Mouse (Mus musculus): ENCODE measurements around the gene Tnni3k. TPM values are rescaled to one million over a fixed set of nuclear protein-coding genes. Genes with fewer than 3 reads are reported as not detected.

Tnni3k gene
- polyA plus RNA-seq (2014; fragmentation: Nextera tagmentation; extraction: Ambion mirVana): not detected in 2 replicates

DNA sequence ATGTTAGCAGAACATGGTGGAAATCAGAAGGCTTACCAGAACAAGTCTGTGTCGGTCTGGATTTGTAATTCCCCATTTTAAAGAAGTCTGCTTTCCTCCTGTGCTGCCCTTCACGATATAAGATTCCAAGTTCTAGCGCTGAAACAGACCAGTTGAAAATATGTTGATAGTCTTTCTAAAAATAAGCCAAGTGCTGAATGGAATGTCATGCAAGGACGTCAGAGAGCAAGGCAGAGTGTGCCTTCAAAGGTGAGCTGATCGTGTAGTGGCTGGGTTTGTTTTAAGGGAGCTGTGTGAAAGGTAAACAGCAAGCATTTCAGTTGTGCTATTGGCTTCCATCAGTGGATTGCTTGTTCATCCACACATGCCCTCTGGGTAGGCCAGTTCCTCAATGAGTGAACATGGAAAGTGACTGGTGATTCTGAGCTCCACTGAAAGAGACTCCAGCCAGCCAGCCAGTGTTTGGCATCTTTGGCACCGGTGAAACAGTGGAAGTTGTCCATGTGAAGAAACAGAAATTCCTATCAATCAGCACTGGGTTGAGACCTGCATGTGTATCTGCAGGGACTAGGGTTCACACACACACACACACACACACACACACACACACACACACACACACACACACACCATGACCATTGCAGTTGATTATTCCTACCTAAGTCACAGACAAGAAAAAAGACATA, at the start of gene Tnni3k:
Gene Tnni3k, minus strand, starts transcription at position 177 of the 686 bp plus-strand sequence.
- no peak for DNase-seq (ENCODE audit: low spot score)
- Histone ChIP-seq H3K4me3 (ENCODE audit: low read depth, low read length) (no peak within 1 kb of the TSS), H3K36me3 (ENCODE audit: control insufficient read depth, insufficient read depth, low read length) (no peaks in the 10 kb centered on the region), H3K4me1 (replicated peaks; ENCODE audit: control insufficient read depth, insufficient read depth, low read length) (no peaks in the 10 kb centered on the region), H3K9ac (ENCODE audit: low read length) (no peak within 1 kb of the TSS), H3K4me2 (ENCODE audit: low read depth, low read length, severe bottlenecking) (no peak within 1 kb of the TSS), H3K27me3 (ENCODE audit: control insufficient read depth, insufficient read depth, low read length) (no peaks in the 10 kb centered on the region), H3K9me3 (ENCODE audit: control insufficient read depth, low read length) (no peaks in the 10 kb centered on the region), H3K27ac (ENCODE audit: low read depth, low read length) (no peak within 1 kb of the TSS)
- no peak for ATAC-seq (replicated peaks; ENCODE audit: low FRiP score)
- 81% methylated on average over 6 of the region's 6 CpGs for whole genome bisulfite sequencing

- WGBS: 85% methylated on average over 1 of the region's 1 CpGs
- Histone ChIP-seq H3K9ac (ENCODE audit: low read length) (no peak overlapping the region), H3K9me3 (ENCODE audit: control insufficient read depth, low read length) (no peaks in the 10 kb centered on the region), H3K27me3 (ENCODE audit: control insufficient read depth, insufficient read depth, low read length) (no peaks in the 10 kb centered on the region), H3K4me2 (ENCODE audit: low read depth, low read length, severe bottlenecking) (no peak overlapping the region), H3K4me1 (replicated peaks; ENCODE audit: control insufficient read depth, insufficient read depth, low read length) (no peaks in the 10 kb centered on the region), H3K4me3 (ENCODE audit: low read depth, low read length) (no peak overlapping the region), H3K36me3 (ENCODE audit: control insufficient read depth, insufficient read depth, low read length) (no peaks in the 10 kb centered on the region), H3K27ac (ENCODE audit: low read depth, low read length) (no peak overlapping the region)
- ATAC-seq (replicated peaks; ENCODE audit: low FRiP score) (no peak), DNase-seq (ENCODE audit: low spot score) (no peak)
Measured at GRCm38 (mm10) chr3:155099266-155099665, 44.1 kb upstream of the Tnni3k start.

DNA sequence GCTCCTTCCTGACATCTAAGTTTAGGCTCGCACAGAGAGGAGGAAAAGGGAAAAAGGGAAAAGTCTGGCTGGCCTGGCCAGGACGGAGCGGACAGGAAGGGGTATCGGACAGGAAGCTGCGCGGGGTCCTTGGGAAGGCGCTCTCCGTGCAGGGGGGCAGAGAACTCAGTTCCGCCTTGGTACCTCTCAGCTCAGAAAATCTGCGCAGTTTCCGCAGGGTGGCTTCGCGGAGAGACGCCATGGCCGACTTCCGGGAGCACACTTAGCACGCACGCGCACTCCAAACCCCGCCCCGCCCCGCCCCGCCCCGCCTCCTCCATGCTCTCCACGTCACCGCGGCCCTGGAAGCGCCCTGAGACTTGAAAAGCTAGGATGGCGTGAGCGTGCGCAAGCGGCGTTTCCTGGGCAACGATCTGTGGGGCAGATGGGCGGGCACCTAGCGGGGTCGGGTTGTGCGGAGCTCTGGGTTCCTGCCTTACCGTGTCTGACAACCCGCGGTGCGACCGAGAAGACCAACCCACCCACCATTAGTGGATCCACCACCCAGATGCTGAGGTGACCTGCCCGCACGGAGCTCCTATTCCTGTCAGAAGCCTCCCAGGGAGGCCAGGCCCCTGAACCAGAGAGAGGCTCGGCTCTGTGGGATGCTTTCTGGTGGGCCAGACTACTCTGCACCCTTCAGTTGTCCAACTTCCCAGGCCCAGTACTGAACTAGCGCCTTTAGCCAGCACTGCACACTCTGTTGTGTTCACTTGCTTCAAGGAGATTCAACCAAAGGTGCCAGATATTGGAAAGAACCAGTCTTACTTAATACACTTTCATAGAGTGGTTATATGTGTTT, 38.1 kb upstream of the Tnni3k start, which contains the start of the genes Fpgt and Lrriq3:
Gene Fpgt, minus strand, starts transcription at position 288 of the 841 bp plus-strand sequence.
Gene Lrriq3, plus strand, starts transcription at position 319 of the 841 bp plus-strand sequence.
- Histone ChIP-seq H3K27me3 (ENCODE audit: control insufficient read depth, insufficient read depth, low read length) (no peaks in the 10 kb centered on the region), H3K4me3 (ENCODE audit: low read depth, low read length) (peak within 1 kb of the TSS; percentile 48), H3K4me1 (replicated peaks; ENCODE audit: control insufficient read depth, insufficient read depth, low read length) (no peaks in the 10 kb centered on the region), H3K36me3 (ENCODE audit: control insufficient read depth, insufficient read depth, low read length) (no peaks in the 10 kb centered on the region), H3K27ac (ENCODE audit: low read depth, low read length) (peak within 1 kb of the TSS; percentile 37; the same call in 1 of the 2 replicates), H3K9me3 (ENCODE audit: control insufficient read depth, low read length) (no peaks in the 10 kb centered on the region), H3K4me2 (ENCODE audit: low read depth, low read length, severe bottlenecking) (peak within 1 kb of the TSS; percentile 54), H3K9ac (ENCODE audit: low read length) (peak within 1 kb of the TSS; percentile 68)
- 1% methylated on average over 46 of the region's 47 CpGs for WGBS
- ATAC-seq (replicated peaks; ENCODE audit: low FRiP score): peak; percentile 98
- DNase-seq (ENCODE audit: low spot score): peak; percentile 98

- Histone ChIP-seq H3K4me2 (ENCODE audit: low read depth, low read length, severe bottlenecking) (peak overlapping the region; percentile 54), H3K27me3 (ENCODE audit: control insufficient read depth, insufficient read depth, low read length) (no peaks in the 10 kb centered on the region), H3K4me3 (ENCODE audit: low read depth, low read length) (no peak overlapping the region; the same call in 1 of the 2 replicates), H3K36me3 (ENCODE audit: control insufficient read depth, insufficient read depth, low read length) (peaks cover 1% of the 10 kb centered on the region; the same call in 1 of the 2 replicates), H3K9me3 (ENCODE audit: control insufficient read depth, low read length) (no peaks in the 10 kb centered on the region), H3K4me1 (replicated peaks; ENCODE audit: control insufficient read depth, insufficient read depth, low read length) (no peaks in the 10 kb centered on the region), H3K27ac (ENCODE audit: low read depth, low read length) (no peak overlapping the region), H3K9ac (ENCODE audit: low read length) (no peak overlapping the region)
- ATAC-seq (replicated peaks; ENCODE audit: low FRiP score): no peak
- DNase-seq (ENCODE audit: low spot score): no peak
- WGBS: 95% methylated on average over 6 of the region's 6 CpGs
Measured at GRCm38 (mm10) chr3:155092081-155092480, 36.9 kb upstream of the Tnni3k start.

DNA sequence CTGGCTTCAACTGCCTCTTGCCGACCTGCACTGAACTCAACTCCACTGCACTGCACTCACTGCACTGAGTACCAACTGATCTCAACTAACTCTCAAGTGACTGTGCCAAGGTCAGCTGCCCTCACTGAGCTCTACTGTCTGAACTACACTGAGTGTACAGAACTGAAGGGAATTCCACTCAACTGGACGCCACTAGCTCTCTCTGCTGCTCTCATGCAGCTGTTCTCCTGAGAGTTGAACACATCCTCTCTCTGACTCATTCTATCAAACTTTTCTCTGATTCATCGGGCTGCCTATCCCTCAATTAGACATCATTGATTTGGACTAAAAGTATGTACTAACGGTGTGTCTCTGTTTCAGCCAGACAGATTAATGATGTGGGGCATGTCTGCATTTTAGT, 22.7 kb upstream of the Tnni3k start:
- no peak overlapping the region for H3K4me3 ChIP-seq (ENCODE audit: low read depth, low read length)
- no peak overlapping the region for H3K9ac ChIP-seq (ENCODE audit: low read length)
- no peaks in the 10 kb centered on the region for H3K9me3 ChIP-seq (ENCODE audit: control insufficient read depth, low read length)
- 86% methylated on average over 4 of the region's 4 CpGs for WGBS
- no peaks in the 10 kb centered on the region for H3K36me3 ChIP-seq (ENCODE audit: control insufficient read depth, insufficient read depth, low read length)
- H3K27ac ChIP-seq (ENCODE audit: low read depth, low read length): no peak overlapping the region
- DNase-seq (ENCODE audit: low spot score): no peak
- ATAC-seq (replicated peaks; ENCODE audit: low FRiP score): no peak
- H3K4me2 ChIP-seq (ENCODE audit: low read depth, low read length, severe bottlenecking): no peak overlapping the region
- no peaks in the 10 kb centered on the region for H3K27me3 ChIP-seq (ENCODE audit: control insufficient read depth, insufficient read depth, low read length)
- H3K4me1 ChIP-seq (replicated peaks; ENCODE audit: control insufficient read depth, insufficient read depth, low read length): no peaks in the 10 kb centered on the region

DNA sequence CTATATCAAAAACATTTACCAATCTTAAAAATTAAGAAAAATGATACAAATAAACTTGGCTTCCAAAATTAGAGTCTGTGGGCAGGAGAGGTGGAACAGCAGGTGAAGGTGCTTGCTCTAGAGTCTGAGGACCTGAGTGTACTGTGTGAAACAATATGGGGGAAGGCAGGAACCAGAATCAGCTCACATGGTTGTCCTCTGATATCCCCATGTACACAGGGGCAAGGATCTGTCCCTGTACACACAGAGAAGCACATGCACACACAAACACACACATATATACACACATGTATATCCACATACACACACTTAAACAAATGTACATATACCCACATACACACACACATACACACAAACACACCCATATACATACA, 4.2 kb upstream of the Tnni3k start:
- no peak overlapping the region for H3K27ac ChIP-seq (ENCODE audit: low read depth, low read length)
- ATAC-seq (replicated peaks; ENCODE audit: low FRiP score): no peak
- no peaks in the 10 kb centered on the region for H3K36me3 ChIP-seq (ENCODE audit: control insufficient read depth, insufficient read depth, low read length)
- no peak for DNase-seq (ENCODE audit: low spot score)
- no peak overlapping the region for H3K9ac ChIP-seq (ENCODE audit: low read length)
- no peaks in the 10 kb centered on the region for H3K4me1 ChIP-seq (replicated peaks; ENCODE audit: control insufficient read depth, insufficient read depth, low read length)
- H3K27me3 ChIP-seq (ENCODE audit: control insufficient read depth, insufficient read depth, low read length): no peaks in the 10 kb centered on the region
- H3K4me3 ChIP-seq (ENCODE audit: low read depth, low read length): no peak overlapping the region
- H3K9me3 ChIP-seq (ENCODE audit: control insufficient read depth, low read length): no peaks in the 10 kb centered on the region
- H3K4me2 ChIP-seq (ENCODE audit: low read depth, low read length, severe bottlenecking): no peak overlapping the region

GRCm38 (mm10) chr3:155058800-155059448, 3.7 kb upstream of the Tnni3k start:
- DNase-seq (ENCODE audit: low spot score) (no peak), ATAC-seq (replicated peaks; ENCODE audit: low FRiP score) (no peak)
- Histone ChIP-seq H3K9me3 (ENCODE audit: control insufficient read depth, low read length) (no peaks in the 10 kb centered on the region), H3K4me2 (ENCODE audit: low read depth, low read length, severe bottlenecking) (no peak overlapping the region), H3K27ac (ENCODE audit: low read depth, low read length) (no peak overlapping the region), H3K4me3 (ENCODE audit: low read depth, low read length) (no peak overlapping the region), H3K36me3 (ENCODE audit: control insufficient read depth, insufficient read depth, low read length) (no peaks in the 10 kb centered on the region), H3K27me3 (ENCODE audit: control insufficient read depth, insufficient read depth, low read length) (no peaks in the 10 kb centered on the region), H3K4me1 (replicated peaks; ENCODE audit: control insufficient read depth, insufficient read depth, low read length) (no peaks in the 10 kb centered on the region), H3K9ac (ENCODE audit: low read length) (no peak overlapping the region)
- WGBS: 81% methylated on average over 6 of the region's 6 CpGs

GRCm38 (mm10) chr3:155057566-155057965, 2.4 kb upstream of the Tnni3k start:
- H3K9me3 ChIP-seq (ENCODE audit: control insufficient read depth, low read length): no peaks in the 10 kb centered on the region
- no peak overlapping the region for H3K27ac ChIP-seq (ENCODE audit: low read depth, low read length)
- ATAC-seq (replicated peaks; ENCODE audit: low FRiP score) (no peak), DNase-seq (ENCODE audit: low spot score) (no peak)
- no peaks in the 10 kb centered on the region for H3K4me1 ChIP-seq (replicated peaks; ENCODE audit: control insufficient read depth, insufficient read depth, low read length)
- no peak overlapping the region for H3K4me3 ChIP-seq (ENCODE audit: low read depth, low read length)
- H3K27me3 ChIP-seq (ENCODE audit: control insufficient read depth, insufficient read depth, low read length): no peaks in the 10 kb centered on the region
- no peaks in the 10 kb centered on the region for H3K36me3 ChIP-seq (ENCODE audit: control insufficient read depth, insufficient read depth, low read length)
- no peak overlapping the region for H3K4me2 ChIP-seq (ENCODE audit: low read depth, low read length, severe bottlenecking)
- H3K9ac ChIP-seq (ENCODE audit: low read length): no peak overlapping the region

Measured in forebrain, embryonic 11.5 days (tissue).